Mouse (Mus musculus): Measurements from ENCODE around the gene E430018J23Rik. TPM values are rescaled to one million over a fixed set of nuclear protein-coding genes. Genes with fewer than 3 reads are reported as not detected.

E430018J23Rik gene
- total RNA-seq (2012; rRNA removed) (2.3 and 2.5 TPM in 2 replicates), polyA plus RNA-seq (2012; ENCODE audit: insufficient read depth in 1 of 2, insufficient read length in 2 of 2, low read depth in 1 of 2, low replicate concordance in 2 of 2, missing spikeins in 1 of 2) (1 to 10 TPM in 1 of 2 experiments, not detected in 1; 2.1 TPM)

- Histone ChIP-seq H3K9ac (ENCODE audit: control insufficient read depth, low read depth, low read length, poor library complexity, severe bottlenecking) (peak within 1 kb of the TSS; percentile 82), H3K27me3 (ENCODE audit: control insufficient read depth in 1 of 2, insufficient read depth in 2 of 2, low read length in 2 of 2) (no peaks in the 10 kb centered on the region), H3K9me3 (replicated peaks; ENCODE audit: insufficient read depth, low read length) (no peaks in the 10 kb centered on the region), H3K79me2 (ENCODE audit: control insufficient read depth, insufficient read depth, low read length, poor library complexity) (peaks cover 3% of the 10 kb centered on the region; the same call in 1 of the 2 replicates), H3K36me3 (ENCODE audit: control insufficient read depth in 1 of 2, insufficient read depth in 2 of 2, low read length in 2 of 2) (peaks cover 0 to 8% of the 10 kb centered on the region in 2 experiments; a peak in 2 of 4 replicates), H3K4me3 (ENCODE audit: control insufficient read depth in 1 of 2, insufficient read depth in 1 of 2, low read depth in 2 of 2, low read length in 2 of 2) (peak within 1 kb of the TSS; percentile 80 to 99), H3K27ac (ENCODE audit: control insufficient read depth, low read depth, low read length) (peak within 1 kb of the TSS; percentile 66), H3K4me1 (ENCODE audit: control insufficient read depth in 1 of 2, insufficient read depth in 2 of 2, low read length in 2 of 2) (peaks cover 5 to 18% of the 10 kb centered on the region in 2 experiments; a peak in 3 of 4 replicates)
- peak; percentile 98 for DNase-seq (ENCODE audit: low read depth, low spot score)
- TF ChIP-seq ZMIZ1 (IDR thresholded peaks at IDR 0.05; ENCODE audit: low read depth, low read length) = peak; percentile 57; the same call in 1 of the 2 replicates
- TF ChIP-seq USF2 (IDR thresholded peaks at IDR 0.05; ENCODE audit: borderline replicate concordance in 1 of 2, insufficient read depth in 1 of 2, low read depth in 1 of 2, low read length in 2 of 2) = no peak
- TF ChIP-seq KAT2A (conservative IDR thresholded peaks at IDR 0.05; ENCODE audit: low read depth, low read length) = peak; percentile 66; the same call in 1 of the 2 replicates
- peak; percentile 88 for TF ChIP-seq SIN3A (IDR thresholded peaks at IDR 0.05; ENCODE audit: low read length)
- no peak; the same call in none of the 2 replicates for TF ChIP-seq MXI1 (IDR thresholded peaks at IDR 0.05; ENCODE audit: low read depth, low read length)
- TF ChIP-seq TBP (IDR thresholded peaks at IDR 0.05; ENCODE audit: low read depth, low read length) = no peak; the same call in 1 of the 2 replicates
- TF ChIP-seq BHLHE40 (IDR thresholded peaks at IDR 0.05; ENCODE audit: borderline replicate concordance, low read depth, low read length) = no peak
- TF ChIP-seq HCFC1 (IDR thresholded peaks at IDR 0.05; ENCODE audit: low read depth, low read length) = peak; percentile 94
- peak; percentile 58 for TF ChIP-seq MAX (IDR thresholded peaks at IDR 0.05; ENCODE audit: low read length)
- no peak for TF ChIP-seq JUND (IDR thresholded peaks at IDR 0.05; ENCODE audit: low read depth, low read length)
- TF ChIP-seq TAL1 (IDR thresholded peaks at IDR 0.05; ENCODE audit: low read length) = no peak
- peak; percentile 86 for TF ChIP-seq POLR2AphosphoS2 (IDR thresholded peaks at IDR 0.05; ENCODE audit: low read length)
- no peak for TF ChIP-seq EP300 (IDR thresholded peaks at IDR 0.05; ENCODE audit: low read depth in 1 of 2, low read length in 2 of 2)
- no peak for TF ChIP-seq CTCF (IDR thresholded peaks at IDR 0.05 in 2 of 3, conservative IDR thresholded peaks at IDR 0.05 in 1 of 3; ENCODE audit: control insufficient read depth in 1 of 3, insufficient read depth in 1 of 3, low read depth in 2 of 3, low read length in 3 of 3, poor library complexity in 1 of 3, severe bottlenecking in 1 of 3)
- peak; percentile 90 for TF ChIP-seq ELF1 (IDR thresholded peaks at IDR 0.05; ENCODE audit: low read depth, low read length)
- TF ChIP-seq GATA1 (IDR thresholded peaks at IDR 0.05; ENCODE audit: low read depth, low read length) = no peak
- no peak for TF ChIP-seq USF1 (IDR thresholded peaks at IDR 0.05; ENCODE audit: low read depth, low read length)
- no peak for TF ChIP-seq POLR2AphosphoS5 (IDR thresholded peaks at IDR 0.05; ENCODE audit: borderline replicate concordance, low read depth, low read length)
- TF ChIP-seq TCF12 (IDR thresholded peaks at IDR 0.05; ENCODE audit: low read depth, low read length) = peak; percentile 25; the same call in 1 of the 2 replicates
- TF ChIP-seq RAD21 (IDR thresholded peaks at IDR 0.05; ENCODE audit: low read depth, low read length) = no peak
- TF ChIP-seq MEF2A (IDR thresholded peaks at IDR 0.05; ENCODE audit: extremely low read depth, insufficient replicate concordance, low read depth, low read length, poor library complexity, severe bottlenecking) = no peak
- TF ChIP-seq ZC3H11A (IDR thresholded peaks at IDR 0.05; ENCODE audit: low read depth, low read length) = no peak
- no peak for TF ChIP-seq SMC3 (IDR thresholded peaks at IDR 0.05; ENCODE audit: low read depth, low read length)
- TF ChIP-seq RCOR1 (IDR thresholded peaks at IDR 0.05; ENCODE audit: low read depth, low read length) = no peak
- no peak for TF ChIP-seq ZKSCAN1 (IDR thresholded peaks at IDR 0.05; ENCODE audit: low read depth, low read length)
- TF ChIP-seq MAFK (IDR thresholded peaks at IDR 0.05; ENCODE audit: borderline replicate concordance, low read depth, low read length) = no peak
- no peak for TF ChIP-seq E2F4 (IDR thresholded peaks at IDR 0.05; ENCODE audit: borderline replicate concordance, low read depth, low read length)
- no peak for TF ChIP-seq CHD1 (IDR thresholded peaks at IDR 0.05; ENCODE audit: low read depth, low read length)
- peak; percentile 79 for TF ChIP-seq NELFE (IDR thresholded peaks at IDR 0.05; ENCODE audit: low read depth, low read length)
- TF ChIP-seq MYB (IDR thresholded peaks at IDR 0.05; ENCODE audit: low read depth, low read length) = no peak
- no peak for TF ChIP-seq GABPA (IDR thresholded peaks at IDR 0.05; ENCODE audit: low read depth, low read length)
- TF ChIP-seq NRF1 (IDR thresholded peaks at IDR 0.05; ENCODE audit: insufficient read depth, low read depth, low read length, poor library complexity, severe bottlenecking) = no peak
- no peak; the same call in 1 of the 2 replicates for TF ChIP-seq UBTF (IDR thresholded peaks at IDR 0.05; ENCODE audit: borderline replicate concordance, insufficient read depth, low read depth, low read length)
- TF ChIP-seq ZNF384 (IDR thresholded peaks at IDR 0.05; ENCODE audit: low read depth, low read length) = no peak
- TF ChIP-seq POLR2A (IDR thresholded peaks at IDR 0.05; ENCODE audit: control insufficient read depth in 1 of 2, insufficient read depth in 1 of 2, low read depth in 1 of 2, low read length in 2 of 2, poor library complexity in 1 of 2) = peak; percentile 57 to 80
These were observed at the start of gene E430018J23Rik for GRCm38 (mm10) chr7:127393157-127393943. TSS of gene E430018J23Rik (minus strand) at chr7:127393629.
